Mouse (Mus musculus) lung, adult 2 months (tissue): ENCODE measurements around the gene Rgs9. TPM values are rescaled to one million over a fixed set of nuclear protein-coding genes. Genes with fewer than 3 reads are reported as not detected.
A peak's percentile ranks its signal among the peaks of the same experiment; 100 is the strongest.

Experiments used
- DNase-seq: peaks from one replicate; pipeline ENCODE4 v3.0.0; 2022
- H3K4me1 ChIP-seq: fragments of 200-500 bp; 2 replicates; pipeline ENCODE4 v1.6.1; 2011; ENCODE audit warnings: low read length; ENCODE audit not compliant: control insufficient read depth, insufficient read depth
- H3K4me3 ChIP-seq: fragments of 200-500 bp; replicated peaks from 2 replicates; pipeline ENCODE3; 2011; ENCODE audit warnings: low read depth, mild to moderate bottlenecking, control low read depth, low read length; ENCODE audit errors: extremely low read depth
- CTCF ChIP-seq: fragments of 200-500 bp; IDR thresholded peaks from 2 replicates; pipeline ENCODE4 v1.5.1; 2011; ENCODE audit warnings: mild to moderate bottlenecking, low read length, control low read depth; ENCODE audit not compliant: insufficient read depth
- POLR2A ChIP-seq: fragments of 200-500 bp; IDR thresholded peaks from 2 replicates; pipeline ENCODE4 v1.6.1; 2011; ENCODE audit warnings: low read depth, mild to moderate bottlenecking, control low read depth, low read length, borderline replicate concordance; ENCODE audit errors: extremely low read depth
- WGBS: fragments of 180-500 bp; shearing (Covaris S2); methylation state at CpG from one replicate; pipeline ENCODE4 v1.1.7; 2018; 5-methylcytosine and 5-hydroxymethylcytosine counted together
- polyA plus RNA-seq: library from polyadenylated mRNA; depleted of rRNA; stranded (reverse); fragments of >200 nt; gene quantifications from 2 replicates; pipeline ENCODE4 v1.2.3, GENCODE M21; 2012

Gene Rgs9
- polyA plus RNA-seq, 1 experiment, result 11.5 TPM

GRCm38 (mm10) chr11:109246920-109247319 is 51.0 kb downstream of the Rgs9 start:
- no peak for TF ChIP-seq CTCF
- TF ChIP-seq POLR2A, result no peak
- Histone ChIP-seq H3K4me3 (no peak overlapping the region), H3K4me1 (no peaks in the 10 kb centered on the region)
- DNase-seq, result no peak
- 24% methylated on average over 3 of the region's 3 CpGs for WGBS

- WGBS, result 30% methylated on average over 23 of the region's 23 CpGs
- DNase-seq, result peak; percentile 28
- TF ChIP-seq POLR2A (no peak), CTCF (peak; percentile 82)
- Histone ChIP-seq H3K4me1 (no peaks in the 10 kb centered on the region), H3K4me3 (no peak overlapping the region)
Measured at GRCm38 (mm10) chr11:109244635-109245360, 53.1 kb downstream of the Rgs9 start.

GRCm38 (mm10) chr11:109240126-109240525 is 57.8 kb downstream of the Rgs9 start:
- no peak for TF ChIP-seq POLR2A
- no peaks in the 10 kb centered on the region for H3K4me1 ChIP-seq
- DNase-seq, result no peak
- no peak overlapping the region for H3K4me3 ChIP-seq
- WGBS, result 51% methylated on average over 4 of the region's 4 CpGs

- WGBS, result 89% methylated on average over 6 of the region's 6 CpGs
- Histone ChIP-seq H3K4me3 (no peak overlapping the region), H3K4me1 (no peaks in the 10 kb centered on the region)
- DNase-seq, result no peak
- no peak for TF ChIP-seq CTCF
- TF ChIP-seq POLR2A, result no peak
Measured at GRCm38 (mm10) chr11:109238671-109239070, 59.3 kb downstream of the Rgs9 start.

- TF ChIP-seq POLR2A (no peak), CTCF (no peak)
- 71% methylated on average over 8 of the region's 8 CpGs for WGBS
- Histone ChIP-seq H3K4me3 (no peak overlapping the region), H3K4me1 (no peaks in the 10 kb centered on the region)
- DNase-seq, result no peak
Measured at GRCm38 (mm10) chr11:109237796-109238195, 60.1 kb downstream of the Rgs9 start.

- Histone ChIP-seq H3K4me1 (no peaks in the 10 kb centered on the region), H3K4me3 (no peak overlapping the region)
- DNase-seq, result no peak
- WGBS, result 48% methylated on average over 3 of the region's 3 CpGs
- no peak for TF ChIP-seq POLR2A
- TF ChIP-seq CTCF, result no peak
Measured at GRCm38 (mm10) chr11:109233627-109234026, 64.3 kb downstream of the Rgs9 start.

- WGBS, result 67% methylated on average over 6 of the region's 6 CpGs
- Histone ChIP-seq H3K4me1 (no peaks in the 10 kb centered on the region), H3K4me3 (no peak overlapping the region)
- TF ChIP-seq POLR2A (no peak), CTCF (no peak)
- no peak for DNase-seq
Measured at GRCm38 (mm10) chr11:109232811-109233210, 65.1 kb downstream of the Rgs9 start.

GRCm38 (mm10) chr11:109227139-109227538 is 70.8 kb downstream of the Rgs9 start:
- Histone ChIP-seq H3K4me1 (no peaks in the 10 kb centered on the region), H3K4me3 (no peak overlapping the region)
- no peak for DNase-seq
- WGBS, result 72% methylated on average over 12 of the region's 12 CpGs
- TF ChIP-seq POLR2A (no peak), CTCF (no peak)

- Histone ChIP-seq H3K4me1 (no peaks in the 10 kb centered on the region), H3K4me3 (no peak overlapping the region)
- 46% methylated on average over 4 of the region's 4 CpGs for WGBS
- DNase-seq, result no peak
- TF ChIP-seq CTCF (peak; percentile 57), POLR2A (no peak)
Measured at GRCm38 (mm10) chr11:109221209-109222007, 76.5 kb downstream of the Rgs9 start.

- no peak for DNase-seq
- TF ChIP-seq POLR2A (no peak), CTCF (no peak)
- 58% methylated on average over 15 of the region's 15 CpGs for WGBS
- no peaks in the 10 kb centered on the region for H3K4me1 ChIP-seq
- no peak overlapping the region for H3K4me3 ChIP-seq
Measured at GRCm38 (mm10) chr11:109218722-109219430, 79.1 kb downstream of the Rgs9 start.
